Mouse (Mus musculus) thymus, adult 2 months (tissue): ENCODE measurements around the gene Plch2.
A peak's percentile ranks its signal among the peaks of the same experiment; 100 is the strongest.

Experiments used
- CTCF ChIP-seq: fragments of 200-500 bp; IDR thresholded peaks from 2 replicates; pipeline ENCODE4 v1.5.1; 2012; ENCODE audit warnings: mild to moderate bottlenecking, control low read depth, low read length, moderate library complexity, borderline replicate concordance; ENCODE audit not compliant: control insufficient read depth, poor library complexity, insufficient read depth; ENCODE audit errors: extremely low read depth
- POLR2A ChIP-seq: fragments of 200-500 bp; IDR thresholded peaks from 2 replicates; pipeline ENCODE4 v1.6.1; 2012; ENCODE audit warnings: mild to moderate bottlenecking, low read length, control low read depth, moderate library complexity; ENCODE audit not compliant: control insufficient read depth, poor library complexity, insufficient read depth; ENCODE audit errors: extremely low read depth

DNA sequence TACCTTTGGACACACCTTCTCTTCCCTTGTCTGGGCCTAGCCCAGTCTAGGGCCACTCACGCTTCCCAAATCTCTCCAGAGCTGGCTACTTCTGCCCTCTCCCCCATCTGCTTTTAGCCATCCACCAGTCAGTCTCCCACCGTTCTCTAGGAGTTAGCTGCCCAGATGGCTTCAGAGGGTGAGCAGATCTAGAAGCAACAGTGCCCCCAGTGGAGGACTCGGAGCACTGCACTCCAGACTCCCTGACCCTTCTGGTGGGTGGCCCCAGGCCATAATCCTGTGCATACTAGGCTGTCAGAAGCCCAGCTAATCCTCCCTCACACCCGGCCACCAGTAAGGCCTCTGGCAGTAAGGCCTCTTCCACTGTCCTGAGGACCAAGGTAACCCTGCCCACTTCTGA is 43.8 kb downstream of the Plch2 start:
- TF ChIP-seq CTCF (peak; percentile 86; the same call in 1 of the 2 replicates), POLR2A (no peak)
